Mouse (Mus musculus): ENCODE measurements around the gene Aaas.

The Aaas gene

GRCm38 (mm10) chr15:102308717-102309116 lies 41.9 kb downstream of the Aaas start:
- DNase-seq (ENCODE audit: low spot score) = no peak

GRCm38 (mm10) chr15:102302542-102302941 lies 48.0 kb downstream of the Aaas start:
- DNase-seq (ENCODE audit: low spot score) = no peak

GRCm38 (mm10) chr15:102296368-102297006 lies 54.1 kb downstream of the Aaas start:
- DNase-seq (ENCODE audit: low spot score) = no peak

- peak; percentile 90 for DNase-seq (ENCODE audit: low spot score)
Measured at GRCm38 (mm10) chr15:102295633-102296367, 54.8 kb downstream of the Aaas start, which contains the start of gene Espl1. Espl1 (plus strand) TSS chr15:102296266.
